Mouse (Mus musculus) kidney, adult 11 months (tissue): ENCODE measurements at regions not wholly inside any gene's neighbourhood (a gene's known extent, or its start where the extent isn't known, plus 50 kb on each side); places are given as distances from the start of the nearest gene placed in this dataset.

ENCODE experiments used
- DNase-seq: peaks from one replicate; pipeline ENCODE4 v3.0.0; 2022

DNA sequence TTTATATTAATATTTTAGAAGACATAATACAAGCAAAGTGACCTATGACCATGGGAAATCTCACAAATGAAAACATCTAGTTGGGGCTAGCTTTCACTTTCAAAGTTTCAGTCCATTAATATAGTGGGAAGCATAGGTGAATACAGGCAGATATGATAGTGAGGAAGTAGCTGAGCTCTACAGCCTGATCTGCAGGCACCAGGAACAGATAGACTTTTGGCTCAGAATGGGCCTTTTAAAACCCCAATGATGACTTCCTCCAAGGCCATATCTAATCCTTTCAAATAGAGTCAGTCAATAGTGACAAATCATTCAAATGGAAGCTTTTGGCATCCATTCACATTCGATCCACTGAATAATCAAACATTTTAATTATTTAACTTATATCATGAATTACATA lies 581.6 kb upstream of the Pcdh17 start:
- no peak for DNase-seq

DNA sequence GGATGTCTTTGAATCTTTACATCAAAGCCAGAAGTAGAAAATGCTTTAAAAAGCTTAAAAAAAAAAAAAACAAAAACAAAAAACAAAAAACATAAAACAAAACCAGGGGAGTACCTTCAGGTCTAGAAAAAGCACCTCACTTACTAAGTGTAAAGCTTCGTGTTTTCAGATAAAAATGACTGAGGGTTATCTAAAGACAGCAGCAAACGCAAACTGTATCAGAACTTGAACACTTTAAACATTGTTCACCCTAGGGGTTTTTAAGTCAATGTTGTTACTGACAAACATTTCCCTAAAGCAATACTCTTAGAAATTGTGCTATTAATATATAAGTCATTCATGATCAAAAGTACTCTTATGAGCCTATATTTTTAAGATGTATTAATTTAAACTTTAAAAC lies 580.7 kb upstream of the Pcdh17 start:
- no peak for DNase-seq

DNA sequence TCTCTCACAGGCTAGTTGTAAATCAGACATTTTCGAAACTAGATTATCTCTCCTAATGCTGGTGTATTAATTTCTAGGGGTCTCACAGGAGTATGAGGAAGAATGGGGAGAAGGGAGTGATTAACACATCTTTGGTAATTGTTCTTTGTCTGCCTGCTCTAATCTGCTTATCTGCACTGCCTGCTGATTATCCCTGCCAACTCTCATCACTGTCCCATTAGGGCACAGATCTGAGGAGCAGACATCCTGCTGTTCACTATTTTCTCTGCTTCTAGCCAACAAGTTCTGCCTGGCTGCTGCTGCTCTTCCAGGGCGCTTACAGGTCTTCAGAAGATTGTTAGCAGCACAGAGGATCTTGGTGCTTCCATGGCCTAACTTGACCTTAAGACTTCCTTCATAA lies 557.0 kb upstream of the Pcdh17 start:
- no peak for DNase-seq

DNA sequence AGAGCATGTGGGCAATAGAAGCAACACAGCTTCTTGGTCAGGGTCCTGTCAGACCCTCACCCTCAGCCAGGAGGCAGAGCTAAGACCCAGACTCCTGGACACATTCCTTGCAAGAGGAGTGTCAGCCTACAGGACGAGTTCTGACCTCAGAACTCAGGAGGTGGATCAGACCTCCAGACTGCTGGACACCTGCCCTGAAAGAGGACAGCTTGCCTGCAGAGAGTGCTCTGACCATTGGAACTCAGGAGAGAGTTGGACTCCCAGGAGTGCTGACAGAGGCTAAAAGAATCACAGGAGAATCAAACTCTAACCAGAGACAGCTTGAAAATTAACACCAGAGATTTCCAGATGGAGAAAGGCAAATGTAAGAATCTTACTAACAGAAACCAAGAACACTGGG lies 542.7 kb upstream of the Pcdh17 start:
- peak; percentile 14 for DNase-seq

DNA sequence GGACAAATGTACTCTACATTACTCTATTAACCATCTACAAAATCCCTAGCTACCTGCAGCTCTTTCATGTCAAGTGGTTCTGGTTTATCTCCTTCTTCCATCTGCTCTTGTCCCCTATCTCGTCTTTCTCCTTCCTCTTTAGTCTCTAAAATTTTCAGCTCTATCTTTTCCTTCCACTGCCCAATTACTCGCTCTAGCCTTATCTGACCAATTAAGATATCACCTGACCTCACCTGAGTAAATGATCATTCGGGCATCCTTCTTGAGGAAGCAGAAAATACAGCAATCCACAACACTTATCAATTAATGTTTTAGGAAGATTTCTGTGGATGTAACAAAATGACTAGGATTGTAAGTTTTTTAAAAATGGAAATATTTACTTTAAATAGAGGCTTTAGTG lies 500.3 kb upstream of the Pcdh17 start:
- DNase-seq: no peak

DNA sequence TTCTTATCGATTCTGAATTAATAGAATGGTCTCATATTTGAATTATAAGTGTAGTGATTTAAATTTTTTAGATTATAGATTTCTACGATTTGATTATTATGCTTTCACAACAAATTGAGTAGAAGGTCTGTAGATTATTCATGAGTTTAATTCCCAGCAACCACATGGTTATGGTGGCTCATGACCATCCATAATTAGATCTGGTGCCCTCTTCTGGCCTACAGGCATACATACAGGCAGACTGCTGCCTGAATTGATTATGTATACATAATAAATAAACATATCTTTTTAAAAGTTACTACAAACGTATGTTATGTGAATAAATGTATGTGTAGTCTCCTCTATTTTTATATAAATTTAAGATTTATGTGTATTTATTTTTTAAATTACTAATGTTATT lies 499.2 kb upstream of the Pcdh17 start:
- DNase-seq: no peak

DNA sequence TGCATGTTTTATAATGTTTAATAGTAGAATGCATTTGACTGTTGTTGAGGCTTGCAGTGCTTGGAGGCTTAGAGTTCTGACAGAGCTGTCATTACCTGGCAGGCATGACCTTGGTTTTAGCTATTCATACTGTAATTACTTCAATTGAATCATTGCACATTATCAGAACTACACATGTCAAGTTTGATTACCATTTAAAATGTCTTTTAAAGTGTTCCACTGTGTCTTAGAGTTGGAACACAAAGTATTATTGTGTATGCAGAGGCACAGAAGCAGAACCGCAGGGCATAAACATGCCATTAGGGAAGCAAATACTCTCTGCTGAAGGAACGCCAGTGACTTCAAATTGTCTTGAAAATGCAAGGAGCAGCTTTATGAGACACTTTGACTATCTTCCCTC lies 493.7 kb upstream of the Pcdh17 start:
- DNase-seq: no peak

DNA sequence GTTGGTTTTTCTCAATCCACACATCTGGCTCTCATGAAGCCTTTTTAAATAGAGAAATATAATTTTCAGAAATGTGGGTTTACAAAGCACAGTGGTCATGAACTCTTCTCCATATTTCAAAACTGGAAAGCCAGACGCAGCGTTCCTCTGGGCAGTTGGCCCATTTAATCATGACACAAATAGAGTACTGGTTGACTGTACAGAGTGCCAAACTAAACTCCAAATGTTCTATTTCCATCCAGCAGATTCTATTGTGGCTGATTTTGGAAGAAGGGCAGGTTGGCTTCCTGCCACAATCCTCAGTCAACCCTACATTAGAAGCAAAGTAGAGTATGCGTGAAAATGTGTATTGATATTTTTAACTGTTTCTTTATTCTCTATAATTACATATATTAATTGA lies 484.3 kb upstream of the Pcdh17 start:
- peak; percentile 4 for DNase-seq

DNA sequence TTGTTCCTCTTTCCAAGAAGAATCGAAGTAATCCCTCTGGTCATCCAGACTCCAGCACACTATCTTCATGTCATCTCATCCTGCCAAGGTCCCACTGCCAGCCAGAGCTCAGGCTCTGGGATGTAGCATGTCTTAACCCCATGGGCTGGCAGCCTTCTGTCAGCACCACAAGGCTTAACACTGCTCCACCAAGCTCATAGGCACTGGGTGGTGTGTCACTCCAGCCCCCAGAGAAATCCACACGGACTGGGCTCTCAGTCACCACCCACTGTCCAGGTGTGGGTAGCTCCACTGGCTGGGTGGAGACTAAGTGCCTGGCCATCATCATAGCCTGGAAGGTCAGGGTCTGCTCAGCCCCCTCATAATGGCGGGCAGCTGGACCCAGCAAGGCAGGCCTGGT lies 459.8 kb upstream of the Pcdh17 start:
- no peak for DNase-seq
